Mouse (Mus musculus): ENCODE data around the gene Kcnj5.

DNA sequence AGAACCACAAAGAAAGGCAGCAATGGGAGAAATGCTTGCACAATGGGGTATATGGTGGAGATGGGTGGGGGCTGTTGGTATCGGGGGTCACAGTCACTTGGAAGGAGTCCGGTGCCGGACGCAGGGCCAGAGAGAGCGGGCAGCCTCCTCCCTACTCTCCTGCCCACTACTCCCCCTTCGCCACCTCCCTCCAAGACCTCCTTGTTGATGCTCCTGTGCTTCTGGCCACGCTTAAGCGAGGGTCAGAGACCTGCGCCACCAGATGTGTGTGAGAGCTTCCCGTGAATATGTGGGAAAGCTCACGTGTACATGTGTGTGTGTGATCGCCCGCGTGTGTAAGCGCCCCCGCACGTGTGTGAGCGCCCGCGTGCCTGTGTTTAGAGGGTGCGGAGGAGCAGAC lies 339 bp upstream of the Kcnj5 start:
- TF ChIP-seq CTCF (IDR thresholded peaks at IDR 0.05; ENCODE audit: low read depth) (no peak), EP300 (IDR thresholded peaks at IDR 0.05; ENCODE audit: low read depth) (no peak)

Data from heart, postnatal 0 days (tissue).